Mouse (Mus musculus) heart, adult 11 months (tissue): ENCODE results near the gene Abhd14b.

Source experiments
- DNase-seq: peaks from one replicate; pipeline ENCODE4 v3.0.0; 2022

Gene Abhd14b

DNA sequence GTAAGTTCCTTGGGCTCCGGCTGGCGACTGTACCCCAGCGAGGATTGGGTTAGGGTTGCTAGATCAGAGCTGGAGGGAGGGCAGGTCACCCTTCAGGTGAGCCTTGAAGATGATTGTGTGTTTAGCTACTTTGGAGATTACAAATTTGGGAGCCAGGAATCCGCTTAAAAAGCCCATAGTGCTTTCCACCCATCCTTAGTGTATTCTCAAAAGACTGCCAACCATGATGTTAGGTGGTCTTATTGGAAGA lies 17.3 kb upstream of the Abhd14b start:
- DNase-seq = no peak

- DNase-seq = no peak
Observed at GRCm38 (mm10) chr9:106433389-106433788, 13.9 kb upstream of the Abhd14b start.

DNA sequence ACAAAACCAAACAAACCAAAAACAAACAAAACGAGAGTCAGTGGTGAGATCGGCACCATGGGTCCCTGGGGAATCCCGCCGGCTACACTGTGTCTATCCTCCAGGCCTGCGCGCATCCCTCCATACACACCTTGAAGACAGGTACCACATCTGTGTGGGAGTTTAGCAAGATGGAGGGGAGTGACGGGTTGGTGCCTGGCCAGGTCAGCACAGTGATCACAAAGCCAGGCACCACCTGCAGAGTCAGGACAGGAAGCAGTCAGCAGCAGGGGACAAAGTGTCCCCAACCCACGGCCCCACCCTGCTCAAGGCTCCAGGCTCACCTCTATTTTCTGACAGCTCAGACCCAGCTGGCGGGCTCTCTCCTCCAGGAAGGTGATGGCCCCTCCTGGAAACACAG lies 10.7 kb upstream of the Abhd14b start:
- peak; percentile 94 for DNase-seq

GRCm38 (mm10) chr9:106442680-106443079 lies 4.6 kb upstream of the Abhd14b start:
- DNase-seq = no peak

DNA sequence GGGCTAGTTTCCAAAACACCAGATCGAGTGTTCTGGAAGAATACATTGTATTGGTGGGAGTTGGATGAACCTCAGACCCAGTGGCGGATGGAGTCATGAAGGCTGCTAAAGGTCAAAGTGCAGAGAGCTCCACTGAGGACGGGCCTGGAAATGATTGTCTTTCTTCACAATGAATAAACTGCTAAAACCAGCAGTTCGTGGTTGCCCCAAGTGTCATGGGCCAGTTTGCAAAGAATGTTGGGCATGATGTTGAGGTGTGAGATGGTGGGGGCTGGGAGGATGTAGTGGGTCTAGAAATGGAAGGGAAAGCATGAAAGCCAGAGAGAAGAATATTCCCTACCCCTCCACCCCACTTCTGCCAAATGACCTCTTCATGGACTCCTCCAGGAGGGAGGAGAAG lies 2.4 kb upstream of the Abhd14b start:
- no peak for DNase-seq

- no peak for DNase-seq
Observed at GRCm38 (mm10) chr9:106447951-106448350, 692 bp downstream of the Abhd14b start.

DNA sequence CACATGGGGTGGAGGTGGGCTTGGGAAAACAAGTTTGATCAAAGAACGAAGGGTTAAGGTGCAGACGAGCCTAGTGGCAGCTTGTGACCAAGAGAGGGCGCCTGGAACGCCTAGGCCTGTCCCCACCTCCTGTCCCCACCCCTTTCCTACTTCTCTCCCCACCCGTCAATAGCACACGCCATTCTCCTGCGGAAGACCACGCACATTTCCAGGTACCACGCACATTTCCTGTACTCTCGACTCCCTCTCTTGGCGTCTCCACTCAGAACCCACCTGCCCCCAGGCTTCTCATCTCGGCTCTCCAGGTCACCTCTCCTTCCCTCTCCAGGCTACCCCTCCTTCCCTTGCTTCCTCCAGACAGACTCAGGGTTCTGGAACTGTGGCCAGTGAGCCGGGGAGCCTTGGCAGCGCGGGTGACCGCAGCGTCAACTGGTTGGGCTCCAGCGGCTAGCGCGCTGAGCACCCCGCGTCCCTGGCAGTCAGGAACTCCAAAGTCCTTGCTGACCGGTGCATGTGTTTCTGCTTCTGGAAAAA lies 1.3 kb downstream of the Abhd14b start:
- DNase-seq = peak; percentile 99

DNA sequence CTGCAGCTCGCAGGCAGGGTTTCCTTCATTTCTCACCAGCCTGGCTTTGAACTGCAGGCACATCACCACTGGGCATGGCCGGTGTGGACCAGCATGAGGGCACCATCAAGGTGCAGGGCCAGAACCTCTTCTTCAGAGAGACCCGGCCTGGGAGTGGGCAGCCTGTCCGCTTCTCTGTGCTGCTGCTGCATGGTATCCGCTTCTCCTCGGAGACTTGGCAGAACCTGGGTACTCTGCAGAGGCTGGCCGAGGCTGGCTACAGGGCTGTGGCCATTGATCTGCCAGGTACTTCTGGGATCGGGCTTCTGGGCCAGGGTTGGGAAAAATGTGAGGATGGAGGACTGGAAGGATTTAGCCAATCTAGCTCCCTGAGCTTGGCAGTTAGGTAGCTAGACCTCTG lies 2.7 kb downstream of the Abhd14b start:
- peak; percentile 94 for DNase-seq

DNA sequence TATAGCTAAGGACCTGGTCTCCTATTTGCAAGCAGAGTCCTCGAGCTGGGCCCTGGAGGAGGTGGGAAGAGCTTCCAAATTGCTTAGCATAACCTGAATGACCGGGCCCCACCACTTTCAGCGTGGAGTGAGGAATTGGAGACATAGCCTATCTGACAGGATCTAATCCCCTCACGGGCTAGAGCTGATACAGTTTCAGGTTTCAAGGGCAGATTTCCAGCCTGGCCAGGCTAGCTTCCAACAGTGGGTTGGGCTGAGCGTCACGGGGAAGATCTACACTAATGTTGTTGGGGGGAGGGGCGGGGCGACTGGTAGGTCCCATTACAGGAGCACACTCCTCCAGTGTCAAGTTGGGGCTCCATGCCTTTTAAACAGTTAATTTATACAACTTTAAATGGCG lies 3.4 kb downstream of the Abhd14b start:
- DNase-seq = peak; percentile 95

GRCm38 (mm10) chr9:106451298-106451697 lies 4.0 kb downstream of the Abhd14b start:
- peak; percentile 92 for DNase-seq

- DNase-seq = peak; percentile 92
Observed at GRCm38 (mm10) chr9:106451899-106452298, 4.6 kb downstream of the Abhd14b start.

DNA sequence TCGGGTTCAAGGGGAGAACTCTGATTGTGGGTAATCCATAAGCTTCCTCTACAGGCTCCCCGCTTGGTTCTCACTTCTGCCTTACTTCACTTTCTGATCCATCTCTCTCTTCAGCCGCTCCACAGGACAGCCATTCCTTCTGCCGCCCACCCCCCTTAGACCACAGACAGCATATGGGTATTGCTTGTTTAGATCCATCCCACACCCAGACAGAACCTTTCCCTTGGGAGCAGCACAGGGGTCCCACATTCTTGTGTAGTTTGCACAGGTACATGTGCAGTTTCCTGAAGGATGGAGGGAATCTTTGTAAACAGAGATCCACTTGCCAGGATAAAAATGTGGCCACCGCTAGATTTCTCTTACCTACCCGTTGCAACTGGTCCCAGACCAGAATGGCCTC lies 5.1 kb downstream of the Abhd14b start:
- no peak for DNase-seq

GRCm38 (mm10) chr9:106452821-106453220 lies 5.6 kb downstream of the Abhd14b start:
- peak; percentile 96 for DNase-seq

DNA sequence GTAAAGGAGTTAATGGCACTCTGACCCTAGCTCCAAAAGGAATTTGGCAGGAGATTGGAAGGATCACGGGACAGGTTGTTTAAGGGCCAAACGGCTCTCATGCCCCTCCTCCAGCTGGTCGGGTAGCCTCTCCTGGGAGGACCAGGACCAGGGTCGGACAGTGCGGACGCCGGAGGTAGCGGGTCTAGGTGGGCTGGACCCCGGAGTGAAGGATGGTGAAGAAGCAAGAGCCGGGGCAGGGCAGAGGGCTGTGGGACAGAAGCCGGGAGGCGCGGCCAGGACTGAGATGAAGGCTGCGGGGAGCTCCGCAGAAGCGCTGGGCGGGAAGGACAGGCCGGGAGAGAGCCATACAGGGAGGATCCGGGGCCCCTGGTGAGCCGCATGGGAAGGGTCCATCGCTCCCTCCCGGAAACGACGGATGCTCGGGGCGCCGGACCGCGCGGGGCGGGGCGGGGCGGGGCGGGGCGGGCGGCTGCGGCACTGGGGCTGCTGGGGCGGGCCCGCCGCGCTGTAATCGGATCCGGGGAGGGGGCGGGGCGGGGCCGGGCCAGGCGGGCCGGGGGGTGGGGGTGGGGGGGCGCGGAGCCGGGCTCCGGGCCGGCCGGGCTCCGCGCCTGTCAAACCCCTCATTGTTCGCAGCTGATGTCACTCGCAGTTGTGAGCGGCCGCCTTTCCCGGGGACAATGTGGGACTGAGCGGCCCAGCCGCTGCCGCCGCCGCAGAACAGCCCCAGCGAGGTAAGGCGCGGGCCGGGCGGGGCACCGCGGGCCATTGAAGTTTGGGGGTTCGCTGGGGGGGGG lies 6.2 kb downstream of the Abhd14b start, which contains the start of gene Pcbp4:
TSS of gene Pcbp4 (plus strand) at position 21 of the 800 bp plus-strand sequence.
- DNase-seq = peak; percentile 98

GRCm38 (mm10) chr9:106454071-106454761 lies 7.0 kb downstream of the Abhd14b start:
- DNase-seq = peak; percentile 95

GRCm38 (mm10) chr9:106454888-106455681 lies 7.8 kb downstream of the Abhd14b start:
- peak; percentile 95 for DNase-seq

DNA sequence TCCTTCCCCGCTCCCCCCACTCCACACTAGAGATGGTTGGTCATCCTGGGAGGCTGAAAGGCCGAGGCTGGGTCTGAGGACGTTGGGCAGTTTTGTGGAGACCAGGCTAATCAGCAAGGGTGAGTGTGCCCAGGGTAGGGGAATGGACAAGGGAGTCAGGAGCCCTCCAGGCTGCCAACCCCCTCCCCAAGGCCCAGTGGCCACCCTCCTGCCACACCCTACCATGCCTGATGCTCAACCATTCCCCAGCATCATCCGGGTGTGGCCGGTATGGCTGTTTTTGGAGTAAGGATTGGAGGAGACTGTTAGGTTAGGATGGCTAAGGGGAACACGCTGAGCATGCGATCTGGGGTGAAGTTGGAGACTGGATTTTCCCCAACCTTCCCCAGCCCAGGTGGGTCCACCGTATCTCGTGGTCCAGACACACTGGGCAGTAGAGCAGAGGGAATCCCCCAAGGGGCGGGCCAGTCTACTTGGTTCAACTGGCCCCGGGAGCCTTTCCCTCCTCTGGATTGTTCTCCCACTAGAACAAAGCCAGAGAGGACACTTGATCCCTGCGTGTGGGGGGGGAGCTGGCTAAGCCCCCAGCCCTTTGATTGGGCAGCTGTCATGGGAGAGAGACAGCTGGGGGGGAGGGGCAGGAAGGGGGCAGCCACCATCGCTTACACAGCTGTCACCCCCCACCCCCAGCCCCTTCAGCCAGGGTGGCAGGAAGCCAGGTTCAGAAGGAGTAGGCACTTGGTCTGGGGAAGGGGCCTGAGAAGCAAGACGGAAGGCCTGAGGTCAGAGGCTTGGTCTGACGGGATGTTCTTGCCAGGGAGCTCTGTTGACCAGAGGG lies 9.3 kb downstream of the Abhd14b start:
- peak; percentile 93 for DNase-seq

DNA sequence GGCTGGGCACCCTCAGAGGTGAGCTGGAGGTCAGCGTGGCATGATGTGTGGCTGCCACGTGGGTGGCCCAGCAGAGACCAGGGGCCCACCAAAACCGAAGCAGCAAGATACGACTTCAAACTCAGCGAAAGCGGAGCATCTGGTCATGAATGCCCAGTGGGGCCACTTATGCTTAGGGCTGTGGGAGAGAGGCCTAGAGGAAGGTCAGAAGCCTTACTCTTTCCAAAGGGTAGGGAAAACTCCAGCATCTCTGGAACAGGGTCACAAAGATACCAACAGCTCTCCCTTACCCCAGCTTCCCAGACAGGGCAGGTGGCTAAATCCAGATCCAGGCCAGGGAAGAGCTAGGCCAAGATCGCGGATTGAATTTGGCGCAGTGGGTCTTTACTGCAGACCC lies 9.9 kb downstream of the Abhd14b start:
- DNase-seq = no peak

GRCm38 (mm10) chr9:106457920-106458319 lies 10.7 kb downstream of the Abhd14b start:
- peak; percentile 97 for DNase-seq

- DNase-seq = peak; percentile 90
Observed at GRCm38 (mm10) chr9:106459946-106460345, 12.7 kb downstream of the Abhd14b start.

DNA sequence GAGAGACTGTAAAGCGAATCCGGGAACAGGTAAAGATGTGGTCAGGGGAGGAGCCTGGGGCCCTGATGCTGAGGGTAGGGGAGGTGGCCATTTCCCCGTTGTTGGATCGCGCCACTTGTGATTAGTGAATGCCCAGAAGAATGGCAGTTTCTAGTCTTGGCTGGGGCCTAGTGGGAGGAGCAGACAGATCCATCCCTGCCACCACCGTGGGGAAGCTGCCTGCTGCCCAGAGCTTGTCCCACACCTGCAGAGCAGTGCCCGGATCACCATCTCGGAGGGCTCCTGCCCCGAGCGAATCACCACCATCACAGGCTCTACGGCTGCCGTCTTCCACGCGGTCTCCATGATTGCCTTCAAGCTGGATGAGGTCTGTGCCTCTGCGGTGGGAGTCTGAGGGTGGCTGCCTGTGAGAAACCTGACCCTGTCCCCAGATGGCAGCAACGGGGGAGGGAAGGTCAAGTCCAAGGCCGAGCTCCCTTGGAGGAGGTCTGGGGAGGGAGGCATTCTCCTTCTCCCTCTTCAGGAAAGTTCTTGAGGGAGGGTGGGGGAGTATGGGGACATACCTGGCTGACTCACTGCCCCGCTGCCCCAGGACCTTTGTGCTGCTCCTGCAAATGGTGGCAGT lies 13.3 kb downstream of the Abhd14b start:
- DNase-seq = no peak

GRCm38 (mm10) chr9:106461026-106461415 lies 13.8 kb downstream of the Abhd14b start:
- no peak for DNase-seq
